Mouse (Mus musculus): ENCODE measurements around the gene Pbx4. TPM values are rescaled to one million over a fixed set of nuclear protein-coding genes. Genes with fewer than 3 reads are reported as not detected.
A peak's percentile ranks its signal among the peaks of the same experiment; 100 is the strongest.

The Pbx4 gene
- total and polyA plus RNA-seq, 3 experiments = 0.23 to 0.68 (median 0.37) TPM

- H3K9ac ChIP-seq (ENCODE audit: low read depth, low read length) = peak overlapping the region; percentile 94
- intact Hi-C loops (cut with DNase I) = loop anchor here (2.0 to 5.0 kb wide), 4 partner anchors 17 to 164 kb away; partner anchors contain the start of genes Gm20422, Zfp868 and Zfp963
These were observed 40.7 kb upstream of the Pbx4 start for GRCm38 (mm10) chr8:69791415-69792068.

GRCm38 (mm10) chr8:69793666-69794065 is 38.6 kb upstream of the Pbx4 start:
- peaks cover 3% of the 10 kb centered on the region; the same call in 1 of the 2 replicates for H3K36me3 ChIP-seq (ENCODE audit: control insufficient read depth, insufficient read depth, low read length)
- intact Hi-C loops (cut with DNase I) = loop anchor here (5.0 kb wide), 3 partner anchors 46 to 166 kb away; partner anchors contain the start of genes Zfp868 and Zfp963

More at GRCm38 (mm10) chr8:69791415-69792068, 40.7 kb upstream of the Pbx4 start:
- peaks cover 3% of the 10 kb centered on the region for H3K79me2 ChIP-seq (replicated peaks; ENCODE audit: control insufficient read depth, insufficient read depth, low read length)
- H3K27ac ChIP-seq = peak overlapping the region; percentile 91
- H3K4me1 ChIP-seq (ENCODE audit: control insufficient read depth, insufficient read depth, low read length) = no peaks in the 10 kb centered on the region; the same call in none of the 2 replicates
- DNase-seq = no peak
- peak overlapping the region; percentile 98 for H3K4me3 ChIP-seq
- WGBS = under 1% methylated on average over 48 of the region's 48 CpGs
- H3K36me3 ChIP-seq (ENCODE audit: control insufficient read depth, insufficient read depth, low read length) = peaks cover 3% of the 10 kb centered on the region; the same call in 1 of the 2 replicates
- TF ChIP-seq EP300 (IDR thresholded peaks at IDR 0.05; ENCODE audit: insufficient read depth, low read depth, low read length) (no peak), POLR2A (IDR thresholded peaks at IDR 0.05; ENCODE audit: insufficient read depth, low read depth, low read length) (no peak), CTCF (IDR thresholded peaks at IDR 0.05) (no peak)
- H3K27me3 ChIP-seq (ENCODE audit: control insufficient read depth, insufficient read depth, low read length) = no peaks in the 10 kb centered on the region

GRCm38 (mm10) chr8:69794096-69794495 is 38.2 kb upstream of the Pbx4 start:
- Histone ChIP-seq H3K36me3 (ENCODE audit: control insufficient read depth, insufficient read depth, low read length) (peaks cover 3% of the 10 kb centered on the region; the same call in 1 of the 2 replicates), H3K27ac (no peak overlapping the region), H3K79me2 (replicated peaks; ENCODE audit: control insufficient read depth, insufficient read depth, low read length) (peaks cover 3% of the 10 kb centered on the region), H3K4me3 (no peak overlapping the region), H3K4me1 (ENCODE audit: control insufficient read depth, insufficient read depth, low read length) (no peaks in the 10 kb centered on the region; the same call in none of the 2 replicates), H3K9ac (ENCODE audit: low read depth, low read length) (no peak overlapping the region), H3K27me3 (ENCODE audit: control insufficient read depth, insufficient read depth, low read length) (no peaks in the 10 kb centered on the region)
- TF ChIP-seq CTCF (IDR thresholded peaks at IDR 0.05) = no peak
- TF ChIP-seq EP300 (IDR thresholded peaks at IDR 0.05; ENCODE audit: insufficient read depth, low read depth, low read length) = no peak
- TF ChIP-seq POLR2A (IDR thresholded peaks at IDR 0.05; ENCODE audit: insufficient read depth, low read depth, low read length) = no peak
- intact Hi-C loops (cut with DNase I) = loop anchor here (5.0 kb wide), 3 partner anchors 47 to 167 kb away; partner anchors contain the start of genes Zfp868 and Zfp963
- WGBS = 95% methylated on average over 3 of the region's 3 CpGs
- DNase-seq = no peak

More at GRCm38 (mm10) chr8:69793666-69794065, 38.6 kb upstream of the Pbx4 start:
- peaks cover 3% of the 10 kb centered on the region for H3K79me2 ChIP-seq (replicated peaks; ENCODE audit: control insufficient read depth, insufficient read depth, low read length)
- no peak overlapping the region for H3K4me3 ChIP-seq
- TF ChIP-seq CTCF (IDR thresholded peaks at IDR 0.05) (no peak), POLR2A (IDR thresholded peaks at IDR 0.05; ENCODE audit: insufficient read depth, low read depth, low read length) (no peak), EP300 (IDR thresholded peaks at IDR 0.05; ENCODE audit: insufficient read depth, low read depth, low read length) (no peak)
- no peaks in the 10 kb centered on the region; the same call in none of the 2 replicates for H3K4me1 ChIP-seq (ENCODE audit: control insufficient read depth, insufficient read depth, low read length)
- H3K27ac ChIP-seq = no peak overlapping the region
- no peak overlapping the region for H3K9ac ChIP-seq (ENCODE audit: low read depth, low read length)
- 92% methylated on average over 4 of the region's 4 CpGs for WGBS
- H3K27me3 ChIP-seq (ENCODE audit: control insufficient read depth, insufficient read depth, low read length) = no peaks in the 10 kb centered on the region
- no peak for DNase-seq

GRCm38 (mm10) chr8:69794901-69795300 is 37.4 kb upstream of the Pbx4 start:
- H3K4me1 ChIP-seq (ENCODE audit: control insufficient read depth, insufficient read depth, low read length) = no peaks in the 10 kb centered on the region; the same call in none of the 2 replicates
- H3K9ac ChIP-seq (ENCODE audit: low read depth, low read length) = no peak overlapping the region
- intact Hi-C loops (cut with DNase I) = loop anchor here (5.0 kb wide), 3 partner anchors 48 to 168 kb away; partner anchors contain the start of genes Zfp868 and Zfp963
- DNase-seq = no peak
- peaks cover 3% of the 10 kb centered on the region; the same call in 1 of the 2 replicates for H3K36me3 ChIP-seq (ENCODE audit: control insufficient read depth, insufficient read depth, low read length)
- H3K27ac ChIP-seq = no peak overlapping the region
- H3K4me3 ChIP-seq = no peak overlapping the region
- no peaks in the 10 kb centered on the region for H3K27me3 ChIP-seq (ENCODE audit: control insufficient read depth, insufficient read depth, low read length)
- 96% methylated on average over 6 of the region's 6 CpGs for WGBS
- H3K79me2 ChIP-seq (replicated peaks; ENCODE audit: control insufficient read depth, insufficient read depth, low read length) = peaks cover 3% of the 10 kb centered on the region
- TF ChIP-seq CTCF (IDR thresholded peaks at IDR 0.05) (no peak), POLR2A (IDR thresholded peaks at IDR 0.05; ENCODE audit: insufficient read depth, low read depth, low read length) (no peak), EP300 (IDR thresholded peaks at IDR 0.05; ENCODE audit: insufficient read depth, low read depth, low read length) (no peak)

GRCm38 (mm10) chr8:69796721-69797345 is 35.5 kb upstream of the Pbx4 start:
- no peak overlapping the region for H3K9ac ChIP-seq (ENCODE audit: low read depth, low read length)
- no peak overlapping the region for H3K27ac ChIP-seq
- H3K4me1 ChIP-seq (ENCODE audit: control insufficient read depth, insufficient read depth, low read length) = no peaks in the 10 kb centered on the region; the same call in none of the 2 replicates
- peaks cover 3% of the 10 kb centered on the region; the same call in 1 of the 2 replicates for H3K36me3 ChIP-seq (ENCODE audit: control insufficient read depth, insufficient read depth, low read length)
- no peak for DNase-seq
- TF ChIP-seq CTCF (IDR thresholded peaks at IDR 0.05) (no peak), EP300 (IDR thresholded peaks at IDR 0.05; ENCODE audit: insufficient read depth, low read depth, low read length) (no peak), POLR2A (IDR thresholded peaks at IDR 0.05; ENCODE audit: insufficient read depth, low read depth, low read length) (no peak)
- intact Hi-C loops (cut with DNase I) = no loop called here
- WGBS = 95% methylated on average over 16 of the region's 16 CpGs
- no peaks in the 10 kb centered on the region for H3K79me2 ChIP-seq (replicated peaks; ENCODE audit: control insufficient read depth, insufficient read depth, low read length)
- no peaks in the 10 kb centered on the region for H3K27me3 ChIP-seq (ENCODE audit: control insufficient read depth, insufficient read depth, low read length)
- no peak overlapping the region for H3K4me3 ChIP-seq
